Mouse (Mus musculus): ENCODE results near the gene Mef2a. TPM values are rescaled to one million over a fixed set of nuclear protein-coding genes. Genes with fewer than 3 reads are reported as not detected.
"Not testable (repeated sequence)": the region's sequence is repeated elsewhere in the genome, so short reads cannot be mapped to it uniquely, and the experiment has no call there.

Gene Mef2a
- polyA plus RNA-seq, 1 experiment from 2014 or later: 43.8 TPM

DNA sequence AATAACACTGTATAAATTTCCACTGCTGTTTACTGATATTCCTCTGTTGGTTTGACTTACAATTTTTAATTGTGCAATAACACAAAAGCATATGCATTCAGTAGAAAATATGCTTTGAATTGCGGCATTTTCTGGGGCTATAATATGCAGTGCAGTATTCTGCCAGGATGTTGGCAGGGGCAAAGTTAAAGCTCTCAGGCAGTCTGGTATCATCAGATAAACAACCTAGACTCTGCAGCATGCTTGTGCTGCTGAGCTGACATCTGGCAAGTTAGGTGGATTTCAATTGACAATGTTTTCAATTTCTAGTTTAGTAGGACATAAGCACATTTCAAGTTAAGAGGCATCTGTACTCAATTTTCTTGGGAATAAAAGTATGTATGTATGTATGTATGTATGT is 81.3 kb downstream of the Mef2a start:
- Histone ChIP-seq H3K27ac (ENCODE audit: low read length) (no peak overlapping the region), H3K4me2 (ENCODE audit: low read length) (no peak overlapping the region), H3K27me3 (replicated peaks; ENCODE audit: control insufficient read depth, insufficient read depth, low read length) (no peaks in the 10 kb centered on the region), H3K9ac (replicated peaks; ENCODE audit: low read depth, low read length) (no peak overlapping the region), H3K4me3 (replicated peaks; ENCODE audit: low read length) (no peak overlapping the region), H3K4me1 (replicated peaks; ENCODE audit: control insufficient read depth, insufficient read depth, low read length) (no peaks in the 10 kb centered on the region), H3K9me3 (ENCODE audit: control insufficient read depth, low read length) (no peaks in the 10 kb centered on the region), H3K36me3 (ENCODE audit: control insufficient read depth, insufficient read depth) (no peaks in the 10 kb centered on the region)
- no peak for ATAC-seq
- WGBS: 59% methylated on average over 1 of the region's 1 CpGs

DNA sequence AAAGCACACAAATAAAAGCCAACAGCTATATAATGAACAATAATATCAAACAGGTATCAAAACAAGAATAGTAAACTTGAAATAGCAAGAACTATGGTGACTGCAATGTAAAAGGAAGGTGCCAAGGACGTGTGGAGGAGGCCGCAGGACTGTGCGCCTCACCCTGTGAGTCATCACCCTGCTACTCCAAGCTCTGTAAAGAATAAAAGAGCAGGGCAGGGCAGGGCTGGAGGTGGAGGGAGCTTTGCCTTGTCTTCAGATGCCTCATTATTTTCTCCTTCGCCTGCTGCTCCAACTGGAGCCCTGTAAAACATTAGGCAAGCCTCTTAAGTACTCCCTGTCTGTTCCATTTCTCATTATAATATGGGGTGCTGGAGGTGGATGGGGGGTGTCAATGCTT is 85.2 kb downstream of the Mef2a start:
- no peaks in the 10 kb centered on the region for H3K27me3 ChIP-seq (replicated peaks; ENCODE audit: control insufficient read depth, insufficient read depth, low read length)
- 71% methylated on average over 4 of the region's 4 CpGs for WGBS
- no peak overlapping the region for H3K9ac ChIP-seq (replicated peaks; ENCODE audit: low read depth, low read length)
- no peak overlapping the region for H3K4me2 ChIP-seq (ENCODE audit: low read length)
- no peak overlapping the region for H3K27ac ChIP-seq (ENCODE audit: low read length)
- no peaks in the 10 kb centered on the region for H3K9me3 ChIP-seq (ENCODE audit: control insufficient read depth, low read length)
- H3K4me3 ChIP-seq (replicated peaks; ENCODE audit: low read length): no peak overlapping the region
- no peaks in the 10 kb centered on the region for H3K36me3 ChIP-seq (ENCODE audit: control insufficient read depth, insufficient read depth)
- no peak for ATAC-seq
- no peaks in the 10 kb centered on the region for H3K4me1 ChIP-seq (replicated peaks; ENCODE audit: control insufficient read depth, insufficient read depth, low read length)

DNA sequence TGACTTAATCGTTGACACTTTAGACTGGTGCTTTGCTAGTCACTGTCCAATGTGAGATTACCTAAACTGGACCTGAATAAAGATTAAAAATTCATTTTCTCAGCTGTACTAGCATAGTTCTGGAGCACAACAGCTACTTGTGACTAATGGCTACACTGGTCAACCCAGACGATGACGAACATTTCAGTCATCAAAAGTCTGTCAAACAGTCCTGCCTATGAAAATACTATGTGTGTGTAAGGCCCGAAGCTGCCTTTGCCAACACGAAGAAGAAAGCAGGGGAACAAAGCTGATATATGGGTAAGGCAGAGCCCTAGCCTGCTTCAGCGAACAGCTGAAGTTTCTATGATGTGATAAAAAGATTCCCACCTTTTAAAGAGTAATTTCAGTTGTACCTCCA is 89.1 kb downstream of the Mef2a start:
- Histone ChIP-seq H3K4me3 (replicated peaks; ENCODE audit: low read length) (no peak overlapping the region), H3K27me3 (replicated peaks; ENCODE audit: control insufficient read depth, insufficient read depth, low read length) (no peaks in the 10 kb centered on the region), H3K4me1 (replicated peaks; ENCODE audit: control insufficient read depth, insufficient read depth, low read length) (no peaks in the 10 kb centered on the region), H3K36me3 (ENCODE audit: control insufficient read depth, insufficient read depth) (no peaks in the 10 kb centered on the region), H3K9ac (replicated peaks; ENCODE audit: low read depth, low read length) (no peak overlapping the region), H3K4me2 (ENCODE audit: low read length) (no peak overlapping the region), H3K9me3 (ENCODE audit: control insufficient read depth, low read length) (no peaks in the 10 kb centered on the region), H3K27ac (ENCODE audit: low read length) (no peak overlapping the region)
- ATAC-seq: no peak
- WGBS: 92% methylated on average over 6 of the region's 6 CpGs

DNA sequence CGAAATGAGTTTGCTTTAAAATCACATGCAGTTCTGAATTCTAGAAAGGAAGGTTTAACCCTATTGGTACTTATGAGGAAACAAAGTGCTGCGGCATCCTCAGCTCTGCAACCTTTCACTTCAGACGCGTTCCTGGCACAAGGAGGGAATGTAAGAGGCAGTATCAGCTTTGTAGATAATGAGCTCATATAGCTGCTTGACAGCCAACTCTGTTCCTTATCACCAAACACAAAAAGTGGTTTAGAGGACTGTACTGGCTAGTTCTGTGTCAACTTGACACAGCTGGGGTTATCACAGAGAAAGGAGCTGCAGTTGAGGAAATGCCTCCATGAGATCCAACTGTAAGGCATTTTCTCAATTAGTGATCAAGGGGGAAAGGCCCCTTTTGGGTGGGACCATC is 102.2 kb downstream of the Mef2a start:
- ATAC-seq; H3K4me3 ChIP-seq (replicated peaks; ENCODE audit: low read length); H3K9ac ChIP-seq (replicated peaks; ENCODE audit: low read depth, low read length); H3K36me3 ChIP-seq (ENCODE audit: control insufficient read depth, insufficient read depth); H3K27me3 ChIP-seq (replicated peaks; ENCODE audit: control insufficient read depth, insufficient read depth, low read length); H3K4me1 ChIP-seq (replicated peaks; ENCODE audit: control insufficient read depth, insufficient read depth, low read length); H3K27ac ChIP-seq (ENCODE audit: low read length); H3K9me3 ChIP-seq (ENCODE audit: control insufficient read depth, low read length); H3K4me2 ChIP-seq (ENCODE audit: low read length): not testable (repeated sequence)
- 89% methylated on average over 4 of the region's 4 CpGs for WGBS

DNA sequence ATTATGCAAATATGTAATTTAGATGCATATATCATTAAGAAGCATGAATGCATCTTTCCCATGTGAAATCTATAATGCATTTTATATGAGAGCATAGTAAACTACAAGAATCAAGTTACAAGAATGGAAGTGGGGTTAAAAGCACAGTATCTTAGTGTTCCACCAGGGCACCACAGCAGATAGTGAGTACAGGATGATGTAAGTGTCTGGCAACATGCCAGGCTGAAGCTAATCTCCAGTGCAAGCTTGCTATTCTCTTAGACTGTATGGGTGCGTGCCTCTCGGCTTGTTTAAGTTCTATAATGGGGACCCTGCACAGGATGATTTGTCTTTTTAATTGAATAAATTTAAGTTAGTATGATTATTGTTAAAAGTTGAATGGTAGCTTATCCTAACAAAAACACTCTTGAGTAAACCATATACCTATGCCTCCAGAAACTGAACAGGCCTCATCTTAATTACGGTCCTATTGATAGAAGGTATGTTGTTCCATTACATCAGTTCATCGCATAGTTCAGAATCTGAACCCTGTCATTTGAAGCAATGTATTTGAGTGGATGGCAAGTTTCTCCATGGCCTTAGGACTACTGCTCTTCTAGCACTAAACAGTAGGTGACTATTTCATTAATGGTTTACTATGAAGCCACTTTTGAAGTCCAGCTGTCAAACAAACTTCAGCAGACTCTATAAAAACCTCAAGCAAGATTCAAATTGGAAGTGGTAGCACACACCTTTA is 112.7 kb downstream of the Mef2a start:
- ATAC-seq: peak; percentile 87
- 25% methylated on average over 4 of the region's 4 CpGs for WGBS
- H3K27ac ChIP-seq (ENCODE audit: low read length): no peak overlapping the region

DNA sequence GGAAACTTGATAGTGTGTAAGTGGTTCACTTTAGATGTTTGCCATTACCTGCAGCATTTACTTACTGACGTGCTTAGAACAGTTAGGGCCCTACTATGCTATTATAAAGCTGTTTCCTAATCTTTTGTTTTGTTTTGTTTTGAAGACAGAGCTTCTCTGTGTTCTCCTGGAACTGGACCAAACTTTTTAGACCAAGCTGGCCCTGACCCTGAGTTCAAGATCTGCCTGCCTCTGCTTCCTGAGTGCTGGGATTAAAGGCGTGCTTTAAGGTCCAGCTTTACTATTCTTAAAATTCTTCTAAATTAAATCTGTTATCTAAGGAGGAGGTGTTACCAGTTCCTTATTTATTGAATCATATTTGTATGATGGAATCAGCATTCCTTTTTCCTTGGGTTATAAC is 126.6 kb downstream of the Mef2a start:
- 58% methylated on average over 2 of the region's 2 CpGs for WGBS
- Histone ChIP-seq H3K4me1 (replicated peaks; ENCODE audit: control insufficient read depth, insufficient read depth, low read length) (no peaks in the 10 kb centered on the region), H3K9ac (replicated peaks; ENCODE audit: low read depth, low read length) (no peak overlapping the region), H3K9me3 (ENCODE audit: control insufficient read depth, low read length) (no peaks in the 10 kb centered on the region), H3K4me3 (replicated peaks; ENCODE audit: low read length) (no peak overlapping the region), H3K27ac (ENCODE audit: low read length) (no peak overlapping the region), H3K4me2 (ENCODE audit: low read length) (no peak overlapping the region), H3K36me3 (ENCODE audit: control insufficient read depth, insufficient read depth) (no peaks in the 10 kb centered on the region), H3K27me3 (replicated peaks; ENCODE audit: control insufficient read depth, insufficient read depth, low read length) (no peaks in the 10 kb centered on the region)
- ATAC-seq: no peak

More for the DNA sequence above, 112.7 kb downstream of the Mef2a start:
- no peak overlapping the region for H3K4me3 ChIP-seq (replicated peaks; ENCODE audit: low read length)
- H3K27me3 ChIP-seq (replicated peaks; ENCODE audit: control insufficient read depth, insufficient read depth, low read length): no peaks in the 10 kb centered on the region
- no peak overlapping the region for H3K9ac ChIP-seq (replicated peaks; ENCODE audit: low read depth, low read length)
- H3K36me3 ChIP-seq (ENCODE audit: control insufficient read depth, insufficient read depth): peaks cover 9% of the 10 kb centered on the region
- H3K9me3 ChIP-seq (ENCODE audit: control insufficient read depth, low read length): no peaks in the 10 kb centered on the region
- no peaks in the 10 kb centered on the region for H3K4me1 ChIP-seq (replicated peaks; ENCODE audit: control insufficient read depth, insufficient read depth, low read length)
- H3K4me2 ChIP-seq (ENCODE audit: low read length): no peak overlapping the region

DNA sequence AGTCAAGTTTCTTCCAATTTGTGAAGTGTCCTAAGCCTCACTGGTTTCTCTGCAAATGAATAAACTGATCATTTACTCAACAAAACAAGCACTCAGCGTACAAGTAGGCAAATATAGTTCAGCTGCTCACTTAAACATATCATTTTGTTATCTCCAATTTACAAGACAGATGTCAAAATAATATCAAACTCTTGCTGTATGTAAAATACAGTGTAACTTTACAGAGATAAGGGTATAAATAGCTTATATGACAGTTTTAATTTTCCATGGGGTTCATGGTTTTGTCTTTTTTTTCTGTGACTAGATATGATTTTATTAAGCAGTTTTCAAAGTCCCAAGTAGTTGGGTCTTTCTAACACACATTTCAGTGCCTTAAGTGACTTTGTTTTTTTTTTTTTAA is 127.4 kb downstream of the Mef2a start:
- Histone ChIP-seq H3K27ac (ENCODE audit: low read length) (no peak overlapping the region), H3K27me3 (replicated peaks; ENCODE audit: control insufficient read depth, insufficient read depth, low read length) (no peaks in the 10 kb centered on the region), H3K36me3 (ENCODE audit: control insufficient read depth, insufficient read depth) (no peaks in the 10 kb centered on the region), H3K4me1 (replicated peaks; ENCODE audit: control insufficient read depth, insufficient read depth, low read length) (no peaks in the 10 kb centered on the region), H3K9ac (replicated peaks; ENCODE audit: low read depth, low read length) (no peak overlapping the region), H3K4me2 (ENCODE audit: low read length) (no peak overlapping the region), H3K9me3 (ENCODE audit: control insufficient read depth, low read length) (no peaks in the 10 kb centered on the region), H3K4me3 (replicated peaks; ENCODE audit: low read length) (no peak overlapping the region)
- WGBS: 67% methylated on average over 1 of the region's 1 CpGs
- ATAC-seq: no peak

DNA sequence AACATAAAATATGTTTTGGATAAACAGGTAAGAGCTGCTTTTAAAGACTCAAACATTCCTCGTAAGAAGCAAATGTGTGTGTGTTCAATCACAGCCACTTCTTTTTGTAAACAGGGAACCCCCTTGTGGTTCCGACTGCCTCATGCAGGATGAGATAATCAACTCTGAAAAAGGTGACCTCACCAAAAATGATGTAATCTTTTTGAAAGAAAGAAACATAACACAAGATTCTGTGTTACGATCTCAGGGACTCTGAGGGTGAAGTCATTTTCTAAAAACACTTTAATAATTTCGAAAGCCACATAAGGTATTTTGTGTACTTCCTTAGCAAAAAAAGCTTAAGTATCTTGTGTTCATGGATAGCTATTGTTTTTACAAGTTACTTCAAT is 128.8 kb downstream of the Mef2a start:
- Histone ChIP-seq H3K4me1 (replicated peaks; ENCODE audit: control insufficient read depth, insufficient read depth, low read length) (no peaks in the 10 kb centered on the region), H3K4me2 (ENCODE audit: low read length) (no peak overlapping the region), H3K9me3 (ENCODE audit: control insufficient read depth, low read length) (no peaks in the 10 kb centered on the region), H3K27ac (ENCODE audit: low read length) (no peak overlapping the region), H3K36me3 (ENCODE audit: control insufficient read depth, insufficient read depth) (no peaks in the 10 kb centered on the region), H3K4me3 (replicated peaks; ENCODE audit: low read length) (no peak overlapping the region), H3K27me3 (replicated peaks; ENCODE audit: control insufficient read depth, insufficient read depth, low read length) (no peaks in the 10 kb centered on the region), H3K9ac (replicated peaks; ENCODE audit: low read depth, low read length) (no peak overlapping the region)
- ATAC-seq: no peak
- WGBS: 30% methylated on average over 4 of the region's 4 CpGs

DNA sequence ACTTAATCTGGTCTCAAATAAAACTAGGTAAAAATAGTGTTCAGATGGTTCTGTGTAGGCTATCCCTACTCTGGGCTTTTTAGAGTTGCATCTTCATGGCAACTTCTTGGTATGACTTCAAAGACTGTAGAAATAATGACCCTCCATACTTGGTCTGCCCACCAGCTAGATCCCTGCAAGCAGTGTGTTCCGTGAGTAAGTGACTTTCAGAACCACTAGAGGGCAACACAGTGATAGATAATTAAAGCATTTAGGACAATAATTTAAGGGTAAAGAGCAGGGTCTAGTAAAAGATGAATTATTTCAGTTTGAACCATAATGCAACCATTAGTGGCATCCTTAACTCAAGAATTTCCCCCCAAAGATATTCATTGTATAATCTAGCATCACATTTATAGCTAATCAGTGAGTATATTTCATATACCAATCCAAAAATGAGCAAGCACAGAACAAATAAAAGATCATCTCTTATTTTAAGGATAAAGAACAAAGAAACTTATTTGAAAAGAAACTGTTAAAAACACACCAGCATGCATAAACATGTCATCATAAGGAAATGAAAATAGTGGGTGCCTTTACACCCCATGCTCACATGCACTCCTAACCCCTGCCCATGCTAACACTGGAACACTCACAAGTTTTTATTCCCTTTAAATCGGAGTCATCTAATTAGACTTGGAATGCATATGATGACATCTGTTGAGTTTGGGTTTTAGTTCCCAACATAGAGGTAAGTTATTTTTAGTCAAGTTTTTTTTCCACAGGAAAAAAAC is 129.4 kb downstream of the Mef2a start:
- Histone ChIP-seq H3K27me3 (replicated peaks; ENCODE audit: control insufficient read depth, insufficient read depth, low read length) (no peaks in the 10 kb centered on the region), H3K4me2 (ENCODE audit: low read length) (no peak overlapping the region), H3K9me3 (ENCODE audit: control insufficient read depth, low read length) (no peaks in the 10 kb centered on the region), H3K4me1 (replicated peaks; ENCODE audit: control insufficient read depth, insufficient read depth, low read length) (no peaks in the 10 kb centered on the region), H3K9ac (replicated peaks; ENCODE audit: low read depth, low read length) (no peak overlapping the region), H3K4me3 (replicated peaks; ENCODE audit: low read length) (no peak overlapping the region), H3K36me3 (ENCODE audit: control insufficient read depth, insufficient read depth) (no peaks in the 10 kb centered on the region), H3K27ac (ENCODE audit: low read length) (no peak overlapping the region)
- peak; percentile 66 for ATAC-seq
- 30% methylated on average over 2 of the region's 2 CpGs for WGBS
